Mouse (Mus musculus): Measurements from ENCODE around the gene Gpr162. TPM values are rescaled to one million over a fixed set of nuclear protein-coding genes. Genes with fewer than 3 reads are reported as not detected.

The Gpr162 gene
- polyA plus RNA-seq, 1 experiment from 2014 or later, result 0.26 TPM

- 13% methylated on average over 14 of the region's 14 CpGs for WGBS
- DNase-seq (ENCODE audit: low spot score) (no peak), ATAC-seq (no peak)
- H3K27ac ChIP-seq (ENCODE audit: low read length), result no peak overlapping the region
- no peaks in the 10 kb centered on the region for H3K36me3 ChIP-seq (ENCODE audit: insufficient read depth, low read length)
- H3K4me3 ChIP-seq (ENCODE audit: low read depth, low read length), result 0 out of 2 replicates have a peak overlapping the region, but pooled peaks have one; percentile 66
- H3K4me1 ChIP-seq (ENCODE audit: insufficient read depth, low read depth, low read length), result no peaks in the 10 kb centered on the region
- H3K9me3 ChIP-seq (ENCODE audit: low read length), result no peaks in the 10 kb centered on the region
- H3K27me3 ChIP-seq (replicated peaks; ENCODE audit: insufficient read depth, low read length), result peaks cover 9% of the 10 kb centered on the region; the same call in 1 of the 2 replicates
- H3K4me2 ChIP-seq (replicated peaks; ENCODE audit: low read depth, low read length), result peak overlapping the region; percentile 98
- no peak for TF ChIP-seq EP300 (IDR thresholded peaks at IDR 0.05)
- no peak for TF ChIP-seq CTCF (IDR thresholded peaks at IDR 0.05)
- H3K9ac ChIP-seq (replicated peaks; ENCODE audit: low read depth), result no peak overlapping the region
These were observed 7.5 kb downstream of the Gpr162 start for GRCm38 (mm10) chr6:124856321-124856720.

GRCm38 (mm10) chr6:124854647-124855046 is 9.1 kb downstream of the Gpr162 start:
- H3K9me3 ChIP-seq (ENCODE audit: low read length), result no peaks in the 10 kb centered on the region
- H3K9ac ChIP-seq (replicated peaks; ENCODE audit: low read depth), result no peak overlapping the region
- peaks cover 9% of the 10 kb centered on the region; the same call in 1 of the 2 replicates for H3K27me3 ChIP-seq (replicated peaks; ENCODE audit: insufficient read depth, low read length)
- H3K36me3 ChIP-seq (ENCODE audit: insufficient read depth, low read length), result no peaks in the 10 kb centered on the region
- ATAC-seq, result no peak
- H3K4me3 ChIP-seq (ENCODE audit: low read depth, low read length), result no peak overlapping the region
- no peaks in the 10 kb centered on the region for H3K4me1 ChIP-seq (ENCODE audit: insufficient read depth, low read depth, low read length)
- no peak overlapping the region for H3K4me2 ChIP-seq (replicated peaks; ENCODE audit: low read depth, low read length)
- TF ChIP-seq CTCF (IDR thresholded peaks at IDR 0.05) (no peak), EP300 (IDR thresholded peaks at IDR 0.05) (no peak)
- no peak overlapping the region for H3K27ac ChIP-seq (ENCODE audit: low read length)
- DNase-seq (ENCODE audit: low spot score), result no peak
- WGBS, result 65% methylated on average over 12 of the region's 12 CpGs

GRCm38 (mm10) chr6:124850535-124850934 is 13.2 kb downstream of the Gpr162 start:
- Histone ChIP-seq H3K4me2 (replicated peaks; ENCODE audit: low read depth, low read length) (no peak overlapping the region), H3K36me3 (ENCODE audit: insufficient read depth, low read length) (no peaks in the 10 kb centered on the region), H3K27ac (ENCODE audit: low read length) (no peak overlapping the region), H3K4me3 (ENCODE audit: low read depth, low read length) (no peak overlapping the region), H3K4me1 (ENCODE audit: insufficient read depth, low read depth, low read length) (no peaks in the 10 kb centered on the region), H3K9ac (replicated peaks; ENCODE audit: low read depth) (no peak overlapping the region), H3K27me3 (replicated peaks; ENCODE audit: insufficient read depth, low read length) (no peaks in the 10 kb centered on the region), H3K9me3 (ENCODE audit: low read length) (no peaks in the 10 kb centered on the region)
- no peak for TF ChIP-seq EP300 (IDR thresholded peaks at IDR 0.05)
- TF ChIP-seq CTCF (IDR thresholded peaks at IDR 0.05), result no peak
- ATAC-seq (no peak), DNase-seq (ENCODE audit: low spot score) (no peak)
- WGBS, result 52% methylated on average over 8 of the region's 8 CpGs

- ATAC-seq (peak; percentile 82), DNase-seq (ENCODE audit: low spot score) (peak; percentile 90)
- WGBS, result 9% methylated on average over 9 of the region's 9 CpGs
- H3K4me3 ChIP-seq (ENCODE audit: low read depth, low read length), result no peak overlapping the region
- H3K4me2 ChIP-seq (replicated peaks; ENCODE audit: low read depth, low read length), result no peak overlapping the region
- H3K9me3 ChIP-seq (ENCODE audit: low read length), result no peaks in the 10 kb centered on the region
- TF ChIP-seq EP300 (IDR thresholded peaks at IDR 0.05) (no peak), CTCF (IDR thresholded peaks at IDR 0.05) (peak; percentile 96)
- H3K27me3 ChIP-seq (replicated peaks; ENCODE audit: insufficient read depth, low read length), result no peaks in the 10 kb centered on the region
- no peak overlapping the region for H3K27ac ChIP-seq (ENCODE audit: low read length)
- no peak overlapping the region for H3K9ac ChIP-seq (replicated peaks; ENCODE audit: low read depth)
- H3K4me1 ChIP-seq (ENCODE audit: insufficient read depth, low read depth, low read length), result no peaks in the 10 kb centered on the region
- no peaks in the 10 kb centered on the region for H3K36me3 ChIP-seq (ENCODE audit: insufficient read depth, low read length)
These were observed 16.5 kb downstream of the Gpr162 start for GRCm38 (mm10) chr6:124847305-124847704.

- no peak within 1 kb of the TSS for H3K9ac ChIP-seq (replicated peaks; ENCODE audit: low read depth)
- H3K4me3 ChIP-seq (ENCODE audit: low read depth, low read length), result no peak within 1 kb of the TSS
- H3K9me3 ChIP-seq (ENCODE audit: low read length), result no peaks in the 10 kb centered on the region
- 33% methylated on average over 15 of the region's 15 CpGs for WGBS
- H3K27me3 ChIP-seq (replicated peaks; ENCODE audit: insufficient read depth, low read length), result no peaks in the 10 kb centered on the region
- H3K4me1 ChIP-seq (ENCODE audit: insufficient read depth, low read depth, low read length), result no peaks in the 10 kb centered on the region
- no peak for ATAC-seq
- no peak within 1 kb of the TSS for H3K27ac ChIP-seq (ENCODE audit: low read length)
- no peak for DNase-seq (ENCODE audit: low spot score)
- no peak within 1 kb of the TSS for H3K4me2 ChIP-seq (replicated peaks; ENCODE audit: low read depth, low read length)
- TF ChIP-seq CTCF (IDR thresholded peaks at IDR 0.05) (no peak), EP300 (IDR thresholded peaks at IDR 0.05) (no peak)
- no peaks in the 10 kb centered on the region for H3K36me3 ChIP-seq (ENCODE audit: insufficient read depth, low read length)
These were observed 23.3 kb downstream of the Gpr162 start, which contains the start of gene Gnb3 for GRCm38 (mm10) chr6:124840241-124841167. Gene Gnb3, minus strand, starts transcription at chr6:124840275.

GRCm38 (mm10) chr6:124839805-124840204 is 24.0 kb downstream of the Gpr162 start:
- H3K4me2 ChIP-seq (replicated peaks; ENCODE audit: low read depth, low read length), result no peak overlapping the region
- no peaks in the 10 kb centered on the region for H3K4me1 ChIP-seq (ENCODE audit: insufficient read depth, low read depth, low read length)
- no peak overlapping the region for H3K9ac ChIP-seq (replicated peaks; ENCODE audit: low read depth)
- no peaks in the 10 kb centered on the region for H3K36me3 ChIP-seq (ENCODE audit: insufficient read depth, low read length)
- ATAC-seq (no peak), DNase-seq (ENCODE audit: low spot score) (no peak)
- no peaks in the 10 kb centered on the region for H3K9me3 ChIP-seq (ENCODE audit: low read length)
- H3K27me3 ChIP-seq (replicated peaks; ENCODE audit: insufficient read depth, low read length), result no peaks in the 10 kb centered on the region
- 10% methylated on average over 8 of the region's 8 CpGs for WGBS
- H3K27ac ChIP-seq (ENCODE audit: low read length), result no peak overlapping the region
- TF ChIP-seq EP300 (IDR thresholded peaks at IDR 0.05) (no peak), CTCF (IDR thresholded peaks at IDR 0.05) (no peak)
- H3K4me3 ChIP-seq (ENCODE audit: low read depth, low read length), result no peak overlapping the region

All from lung, postnatal 0 days (tissue).